Mouse (Mus musculus) bone marrow, adult 2 months (tissue): Measurements from ENCODE around the gene Gm16381. TPM values are rescaled to one million over a fixed set of nuclear protein-coding genes. Genes with fewer than 3 reads are reported as not detected.
"Not testable (repeated sequence)": the region's sequence is repeated elsewhere in the genome, so short reads cannot be mapped to it uniquely, and the experiment has no call there.

ENCODE experiments used
- H3K27ac ChIP-seq: fragments of 200-500 bp; 2 replicates; pipeline ENCODE4 v1.5.1; 2012; ENCODE audit warnings: low read depth, mild to moderate bottlenecking, control low read depth, inconsistent platforms, low read length; ENCODE audit not compliant: control insufficient read depth, poor library complexity, insufficient read depth
- H3K4me1 ChIP-seq: fragments of 200-500 bp; 2 replicates; pipeline ENCODE4 v1.6.1; 2011; ENCODE audit warnings: low read length; ENCODE audit not compliant: control insufficient read depth, insufficient read depth
- H3K4me3 ChIP-seq: fragments of 200-500 bp; replicated peaks from 2 replicates; pipeline ENCODE3; 2011; ENCODE audit warnings: mild to moderate bottlenecking, low read depth, low read length, control low read depth; ENCODE audit not compliant: control insufficient read depth
- WGBS: fragments of 180-500 bp; shearing (Covaris S2); methylation state at CpG from one replicate; pipeline ENCODE4 v1.1.7; 2018; 5-methylcytosine and 5-hydroxymethylcytosine counted together
- polyA plus RNA-seq: library from polyadenylated mRNA; stranded (reverse); fragments of >200 nt; gene quantifications from 2 replicates; pipeline ENCODE4 v1.2.4, GENCODE M21; 2011; ENCODE audit warnings: low replicate concordance; ENCODE audit not compliant: missing spikeins, insufficient read depth, insufficient read length

The Gm16381 gene
- not detected in 2 replicates for polyA plus RNA-seq

DNA sequence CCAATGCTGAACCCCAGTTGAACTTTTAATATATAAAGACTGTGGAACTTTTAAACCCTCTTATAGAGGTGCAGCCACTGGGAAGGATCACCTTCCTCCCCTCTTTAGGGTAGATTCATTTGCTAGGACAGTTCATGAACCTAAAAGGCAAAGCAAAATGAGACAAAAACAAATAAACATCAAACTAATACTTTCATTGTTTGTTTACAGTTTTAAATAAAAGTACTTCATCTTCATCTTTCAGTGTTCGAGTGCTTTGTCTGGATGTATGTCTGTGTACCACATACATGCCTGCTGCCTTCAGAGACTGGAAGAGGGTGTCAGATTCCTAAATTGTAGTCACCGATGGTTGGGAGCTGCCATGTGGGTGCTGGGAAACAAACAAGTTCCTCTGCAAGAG, at the start of gene Gm16381:
Gene Gm16381, minus strand, starts transcription at position 101 of the 400 bp plus-strand sequence.
- 86% methylated on average over 2 of the region's 2 CpGs for WGBS
- H3K27ac ChIP-seq, H3K4me1 ChIP-seq, H3K4me3 ChIP-seq: not testable (repeated sequence)

- WGBS: 32% methylated on average over 2 of the region's 4 CpGs
- H3K4me1 ChIP-seq, H3K27ac ChIP-seq, H3K4me3 ChIP-seq: not testable (repeated sequence)
These were observed 8.7 kb upstream of the Gm16381 start for GRCm38 (mm10) chr12:87652916-87653703.

- not testable (repeated sequence) for H3K4me3 ChIP-seq, H3K27ac ChIP-seq, H3K4me1 ChIP-seq
- 83% methylated on average over 7 of the region's 7 CpGs for WGBS
These were observed 25.9 kb downstream of the Gm16381 start, which contains the start of gene Gm4027 for GRCm38 (mm10) chr12:87618569-87618968. TSS of gene Gm4027 (plus strand) at chr12:87618869.

DNA sequence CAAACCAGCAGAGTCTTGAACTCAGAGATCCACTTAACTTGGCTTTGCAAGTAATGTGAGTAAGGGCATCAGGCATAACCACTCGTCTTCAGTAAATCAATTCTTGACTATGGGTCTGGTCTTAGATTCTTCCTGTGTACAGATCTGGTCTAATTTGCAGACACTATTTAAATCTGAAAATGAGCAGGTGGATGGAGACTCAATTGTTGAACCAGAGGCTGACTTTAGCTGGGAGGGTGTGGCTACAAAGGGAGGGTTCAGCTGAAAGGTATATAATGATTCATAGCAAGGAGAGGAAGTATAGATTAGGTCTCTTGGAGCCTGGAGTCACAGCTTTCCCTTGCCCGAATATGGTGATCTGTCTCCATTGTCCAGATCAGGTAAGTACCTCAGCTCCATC, 42.0 kb downstream of the Gm16381 start, which contains the start of gene Oog1:
Gene Oog1, plus strand, starts transcription at position 301 of the 400 bp plus-strand sequence.
- H3K4me1 ChIP-seq, H3K4me3 ChIP-seq, H3K27ac ChIP-seq: not testable (repeated sequence)
- WGBS: 71% methylated on average over 1 of the region's 2 CpGs

- not testable (repeated sequence) for H3K4me3 ChIP-seq, H3K4me1 ChIP-seq, H3K27ac ChIP-seq
- WGBS: 11% methylated on average over 2 of the region's 2 CpGs
These were observed 43.0 kb downstream of the Gm16381 start for GRCm38 (mm10) chr12:87601388-87601787.

Other genes starting within 250 kb of the Gm16381 start
- 67.6 and 160 TPM in 2 replicates for gene Slirp, start 200.7 kb downstream of the Gm16381 start, polyA plus RNA-seq
- 11.1 and 19.8 TPM in 2 replicates for gene Alkbh1, start 200.6 kb downstream of the Gm16381 start, polyA plus RNA-seq
- 30.9 and 48.6 TPM in 2 replicates for gene Snw1, start 172.3 kb downstream of the Gm16381 start, polyA plus RNA-seq
- gene Gm5788, start 149.9 kb downstream of the Gm16381 start, polyA plus RNA-seq: not detected in 2 replicates
- gene Gm8300, start 130.3 kb downstream of the Gm16381 start, polyA plus RNA-seq: not detected in 2 replicates
- gene Oog1, start 41.9 kb downstream of the Gm16381 start, polyA plus RNA-seq: not detected in 2 replicates
- gene Gm4027, start 25.8 kb downstream of the Gm16381 start, polyA plus RNA-seq: not detected in 2 replicates
- gene Gm21319, start 131.1 kb upstream of the Gm16381 start, polyA plus RNA-seq: not detected in 2 replicates
- not detected in 2 replicates for gene Gm21936, start 150.9 kb upstream of the Gm16381 start, polyA plus RNA-seq
- gene BB287469, start 172.0 kb upstream of the Gm16381 start, polyA plus RNA-seq: not detected in 2 replicates
- gene Gm2001, start 197.7 kb upstream of the Gm16381 start, polyA plus RNA-seq: not detected in 2 replicates
- not detected in 2 replicates for gene Gm2016, start 229.5 kb upstream of the Gm16381 start, polyA plus RNA-seq